Mouse (Mus musculus): ENCODE measurements at regions not wholly inside any gene's neighbourhood (a gene's known extent, or its start where the extent isn't known, plus 50 kb on each side); places are given as distances from the start of the nearest gene placed in this dataset.
A peak's percentile ranks its signal among the peaks of the same experiment; 100 is the strongest.

DNA sequence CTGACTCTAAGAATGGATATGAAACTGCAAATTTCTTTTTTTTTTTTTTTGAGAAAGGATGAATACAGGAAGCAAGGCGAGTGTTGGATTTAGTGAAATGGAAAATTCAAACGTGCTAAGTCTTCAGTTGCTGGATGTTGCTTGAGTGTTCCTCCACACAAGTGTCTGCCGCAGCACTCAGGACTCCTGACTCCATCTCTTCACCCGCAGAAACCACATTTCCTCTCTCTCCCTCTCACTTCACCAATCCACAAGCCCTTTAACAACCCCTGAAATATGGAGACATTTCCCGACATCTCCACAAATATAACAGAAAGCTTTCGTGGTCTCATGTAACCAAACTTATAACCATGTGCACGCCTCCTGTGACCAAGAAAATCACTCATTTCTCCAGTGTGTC is 249.7 kb upstream of the Erbb4 start:
- no peak overlapping the region for H3K4me2 ChIP-seq (ENCODE audit: low read length)
- no peaks in the 10 kb centered on the region for H3K4me1 ChIP-seq (ENCODE audit: control insufficient read depth, insufficient read depth, low read length)
- H3K27me3 ChIP-seq (ENCODE audit: control insufficient read depth, insufficient read depth, low read length): no peaks in the 10 kb centered on the region
- H3K9me3 ChIP-seq (ENCODE audit: control insufficient read depth, low read length): no peaks in the 10 kb centered on the region
- H3K36me3 ChIP-seq (ENCODE audit: control insufficient read depth, insufficient read depth, low read length): no peaks in the 10 kb centered on the region
- no peak overlapping the region for H3K9ac ChIP-seq (replicated peaks; ENCODE audit: low read length)
- DNase-seq: no peak
- WGBS: 92% methylated on average over 7 of the region's 7 CpGs
- no peak for ATAC-seq (ENCODE audit: low FRiP score, low TSS enrichment)
- no peak overlapping the region for H3K27ac ChIP-seq (replicated peaks; ENCODE audit: low read depth, low read length)
- no peak overlapping the region for H3K4me3 ChIP-seq (replicated peaks; ENCODE audit: low read depth, low read length)

DNA sequence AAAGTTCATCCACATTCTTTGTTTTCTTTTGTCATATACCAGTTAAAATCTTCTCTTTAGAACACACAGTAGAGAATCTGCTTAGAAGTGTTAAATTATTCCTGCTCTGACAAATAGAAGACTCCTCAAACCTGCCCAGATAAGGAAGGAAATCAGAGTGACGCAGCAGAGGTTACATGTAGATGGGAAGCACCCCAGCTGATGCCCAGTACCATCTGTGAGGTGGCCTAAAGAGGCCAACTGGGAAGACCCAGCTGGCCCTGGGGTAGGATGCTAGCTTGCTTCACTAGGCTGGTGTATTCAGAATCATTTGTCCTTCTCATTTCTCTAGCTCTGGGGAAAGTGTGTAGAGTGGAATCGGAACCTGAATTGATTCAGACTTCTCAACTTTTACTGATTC is 242.6 kb upstream of the Erbb4 start:
- Histone ChIP-seq H3K4me3 (replicated peaks; ENCODE audit: low read depth, low read length) (no peak overlapping the region), H3K9me3 (ENCODE audit: control insufficient read depth, low read length) (no peaks in the 10 kb centered on the region), H3K9ac (replicated peaks; ENCODE audit: low read length) (no peak overlapping the region), H3K27me3 (ENCODE audit: control insufficient read depth, insufficient read depth, low read length) (no peaks in the 10 kb centered on the region), H3K27ac (replicated peaks; ENCODE audit: low read depth, low read length) (no peak overlapping the region), H3K36me3 (ENCODE audit: control insufficient read depth, insufficient read depth, low read length) (no peaks in the 10 kb centered on the region), H3K4me1 (ENCODE audit: control insufficient read depth, insufficient read depth, low read length) (no peaks in the 10 kb centered on the region), H3K4me2 (ENCODE audit: low read length) (no peak overlapping the region)
- WGBS: 90% methylated on average over 2 of the region's 2 CpGs
- DNase-seq (no peak), ATAC-seq (ENCODE audit: low FRiP score, low TSS enrichment) (no peak)

DNA sequence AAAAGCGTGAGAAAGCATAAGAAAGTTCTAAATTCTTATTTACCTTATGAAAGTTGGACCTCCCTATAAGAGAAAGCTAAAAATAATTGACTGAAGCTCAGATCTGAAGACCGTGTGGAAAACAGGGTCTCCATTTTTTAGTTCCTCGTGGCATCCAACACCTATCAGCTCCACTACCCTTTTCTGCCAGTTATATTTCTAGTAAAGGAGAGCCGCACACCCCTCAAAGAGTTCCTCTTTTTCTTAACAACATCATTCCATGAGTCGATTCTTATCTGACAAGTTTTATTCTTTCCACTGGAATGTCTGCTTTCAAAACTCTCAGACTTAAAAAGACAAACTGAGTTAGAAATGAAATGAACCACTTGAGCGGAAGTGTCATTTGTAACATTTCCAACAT is 242.0 kb upstream of the Erbb4 start:
- H3K9me3 ChIP-seq (ENCODE audit: control insufficient read depth, low read length): no peaks in the 10 kb centered on the region
- no peak for DNase-seq
- ATAC-seq (ENCODE audit: low FRiP score, low TSS enrichment): no peak
- H3K27me3 ChIP-seq (ENCODE audit: control insufficient read depth, insufficient read depth, low read length): no peaks in the 10 kb centered on the region
- no peak overlapping the region for H3K27ac ChIP-seq (replicated peaks; ENCODE audit: low read depth, low read length)
- H3K36me3 ChIP-seq (ENCODE audit: control insufficient read depth, insufficient read depth, low read length): no peaks in the 10 kb centered on the region
- H3K9ac ChIP-seq (replicated peaks; ENCODE audit: low read length): no peak overlapping the region
- 93% methylated on average over 6 of the region's 6 CpGs for WGBS
- no peak overlapping the region for H3K4me2 ChIP-seq (ENCODE audit: low read length)
- no peak overlapping the region for H3K4me3 ChIP-seq (replicated peaks; ENCODE audit: low read depth, low read length)
- H3K4me1 ChIP-seq (ENCODE audit: control insufficient read depth, insufficient read depth, low read length): no peaks in the 10 kb centered on the region

DNA sequence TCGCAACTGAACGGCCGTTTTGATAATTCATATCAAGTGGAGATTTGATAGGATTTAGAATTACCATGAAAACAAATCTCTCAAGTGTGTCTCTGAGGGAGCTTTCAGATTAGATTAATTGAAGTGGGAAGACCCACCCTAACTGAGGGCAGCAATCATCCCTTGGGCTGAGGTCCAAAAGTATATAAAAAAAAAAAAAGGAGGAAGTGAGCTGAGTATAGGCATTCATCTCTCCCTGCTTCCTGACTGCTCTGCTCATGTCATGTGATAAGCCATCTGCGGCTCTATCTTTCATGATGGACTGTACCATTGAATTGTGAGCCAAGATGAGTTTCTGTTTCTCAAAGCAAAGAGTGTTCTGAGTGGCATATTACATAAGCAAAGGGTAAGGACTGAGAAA is 234.2 kb upstream of the Erbb4 start:
- H3K27me3 ChIP-seq (ENCODE audit: control insufficient read depth, insufficient read depth, low read length): no peaks in the 10 kb centered on the region
- H3K36me3 ChIP-seq (ENCODE audit: control insufficient read depth, insufficient read depth, low read length): no peaks in the 10 kb centered on the region
- no peak for ATAC-seq (ENCODE audit: low FRiP score, low TSS enrichment)
- no peak overlapping the region for H3K4me3 ChIP-seq (replicated peaks; ENCODE audit: low read depth, low read length)
- H3K4me1 ChIP-seq (ENCODE audit: control insufficient read depth, insufficient read depth, low read length): no peaks in the 10 kb centered on the region
- DNase-seq: no peak
- H3K9ac ChIP-seq (replicated peaks; ENCODE audit: low read length): no peak overlapping the region
- 85% methylated on average over 4 of the region's 4 CpGs for WGBS
- no peaks in the 10 kb centered on the region for H3K9me3 ChIP-seq (ENCODE audit: control insufficient read depth, low read length)
- H3K4me2 ChIP-seq (ENCODE audit: low read length): no peak overlapping the region
- no peak overlapping the region for H3K27ac ChIP-seq (replicated peaks; ENCODE audit: low read depth, low read length)

DNA sequence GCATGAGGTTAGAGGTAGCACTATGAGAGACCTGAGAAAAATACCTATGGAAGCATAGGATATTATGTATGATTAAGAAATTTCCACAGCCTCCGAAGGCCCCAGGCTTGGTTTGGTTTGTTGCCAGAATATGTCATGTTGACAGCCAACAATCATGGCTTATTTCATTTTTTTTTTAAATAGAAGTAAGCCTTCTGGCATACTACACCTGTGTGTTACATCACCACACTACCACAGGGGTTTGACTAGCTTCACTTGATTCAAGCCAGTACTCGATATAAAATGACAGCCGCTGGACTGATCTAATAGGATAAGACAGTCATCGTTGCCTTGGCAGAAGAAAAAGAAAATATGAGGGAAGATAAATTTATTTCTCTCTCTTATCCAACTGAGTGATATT is 232.6 kb upstream of the Erbb4 start:
- no peak overlapping the region for H3K4me2 ChIP-seq (ENCODE audit: low read length)
- ATAC-seq (ENCODE audit: low FRiP score, low TSS enrichment): no peak
- H3K4me1 ChIP-seq (ENCODE audit: control insufficient read depth, insufficient read depth, low read length): no peaks in the 10 kb centered on the region
- no peak overlapping the region for H3K9ac ChIP-seq (replicated peaks; ENCODE audit: low read length)
- H3K9me3 ChIP-seq (ENCODE audit: control insufficient read depth, low read length): no peaks in the 10 kb centered on the region
- WGBS: 88% methylated on average over 4 of the region's 4 CpGs
- H3K27ac ChIP-seq (replicated peaks; ENCODE audit: low read depth, low read length): no peak overlapping the region
- no peak overlapping the region for H3K4me3 ChIP-seq (replicated peaks; ENCODE audit: low read depth, low read length)
- no peaks in the 10 kb centered on the region for H3K27me3 ChIP-seq (ENCODE audit: control insufficient read depth, insufficient read depth, low read length)
- DNase-seq: no peak
- H3K36me3 ChIP-seq (ENCODE audit: control insufficient read depth, insufficient read depth, low read length): no peaks in the 10 kb centered on the region

DNA sequence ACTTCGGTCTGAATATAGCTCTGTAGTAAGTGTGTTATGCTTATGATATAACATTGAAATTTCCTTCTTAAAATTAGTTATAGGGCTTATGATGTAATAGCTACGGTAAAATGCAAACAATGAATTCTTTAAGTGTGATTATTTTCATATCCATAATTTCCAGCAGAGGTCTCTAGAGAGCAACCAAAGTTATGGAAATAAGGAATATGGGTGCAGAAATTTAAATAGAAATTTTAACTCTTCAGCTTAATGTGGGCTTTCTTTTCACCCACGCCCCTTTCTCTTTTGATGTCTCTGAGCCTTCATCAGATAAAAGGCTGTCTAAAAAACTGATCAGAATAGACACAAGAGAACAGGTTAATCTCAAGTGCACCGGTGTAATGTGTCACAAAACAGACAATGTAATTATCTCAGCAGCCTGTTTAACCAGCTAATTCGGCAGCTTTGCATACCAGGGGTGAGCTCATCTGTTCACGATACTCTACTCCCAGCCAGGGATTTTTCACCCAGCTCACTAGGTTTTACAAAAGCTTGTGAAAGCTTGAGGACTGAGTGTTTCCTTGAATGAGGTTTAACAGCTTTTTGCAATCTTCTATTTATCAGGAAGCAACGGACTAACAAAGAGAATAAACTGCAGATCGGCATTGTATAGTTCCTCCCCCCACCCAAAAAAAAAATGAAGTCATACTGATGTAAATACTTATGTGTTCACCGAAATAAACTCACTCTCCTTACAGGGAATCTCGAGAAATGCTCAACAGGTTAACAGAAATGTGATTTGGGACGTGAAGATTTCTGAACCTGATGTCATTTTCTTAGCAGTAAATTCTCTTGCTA is 223.8 kb upstream of the Erbb4 start:
- WGBS: 39% methylated on average over 11 of the region's 11 CpGs
- Histone ChIP-seq H3K4me2 (ENCODE audit: low read length) (peak overlapping the region; percentile 43), H3K9me3 (ENCODE audit: control insufficient read depth, low read length) (no peaks in the 10 kb centered on the region), H3K27ac (replicated peaks; ENCODE audit: low read depth, low read length) (no peak overlapping the region), H3K4me3 (replicated peaks; ENCODE audit: low read depth, low read length) (no peak overlapping the region), H3K9ac (replicated peaks; ENCODE audit: low read length) (no peak overlapping the region; the same call in 1 of the 2 replicates), H3K36me3 (ENCODE audit: control insufficient read depth, insufficient read depth, low read length) (no peaks in the 10 kb centered on the region), H3K27me3 (ENCODE audit: control insufficient read depth, insufficient read depth, low read length) (no peaks in the 10 kb centered on the region), H3K4me1 (ENCODE audit: control insufficient read depth, insufficient read depth, low read length) (no peaks in the 10 kb centered on the region)
- ATAC-seq (ENCODE audit: low FRiP score, low TSS enrichment): no peak
- peak; percentile 78 for DNase-seq

DNA sequence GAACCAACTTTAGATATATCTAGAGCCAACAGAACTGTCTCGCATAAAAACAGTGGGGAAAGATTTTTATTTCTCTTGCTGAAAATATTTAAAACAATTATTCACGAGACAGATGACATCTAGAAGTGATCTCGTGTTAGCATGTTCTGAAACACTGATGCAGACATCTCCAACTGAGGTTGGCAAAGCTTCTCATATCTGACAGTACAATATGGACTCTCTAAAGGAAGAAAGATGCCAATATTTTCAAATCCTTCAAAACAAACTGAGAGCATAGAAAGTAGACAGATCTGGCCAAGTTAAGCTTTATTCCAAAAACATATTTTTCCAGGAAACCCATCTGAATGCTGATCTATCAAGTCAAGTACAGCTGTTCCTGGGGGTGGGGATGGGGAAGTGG is 221.5 kb upstream of the Erbb4 start:
- no peak overlapping the region for H3K27ac ChIP-seq (replicated peaks; ENCODE audit: low read depth, low read length)
- H3K27me3 ChIP-seq (ENCODE audit: control insufficient read depth, insufficient read depth, low read length): no peaks in the 10 kb centered on the region
- 82% methylated on average over 3 of the region's 3 CpGs for WGBS
- H3K4me3 ChIP-seq (replicated peaks; ENCODE audit: low read depth, low read length): no peak overlapping the region
- H3K4me1 ChIP-seq (ENCODE audit: control insufficient read depth, insufficient read depth, low read length): no peaks in the 10 kb centered on the region
- no peaks in the 10 kb centered on the region for H3K9me3 ChIP-seq (ENCODE audit: control insufficient read depth, low read length)
- no peak overlapping the region for H3K9ac ChIP-seq (replicated peaks; ENCODE audit: low read length)
- no peak overlapping the region for H3K4me2 ChIP-seq (ENCODE audit: low read length)
- no peak for DNase-seq
- ATAC-seq (ENCODE audit: low FRiP score, low TSS enrichment): no peak
- no peaks in the 10 kb centered on the region for H3K36me3 ChIP-seq (ENCODE audit: control insufficient read depth, insufficient read depth, low read length)

DNA sequence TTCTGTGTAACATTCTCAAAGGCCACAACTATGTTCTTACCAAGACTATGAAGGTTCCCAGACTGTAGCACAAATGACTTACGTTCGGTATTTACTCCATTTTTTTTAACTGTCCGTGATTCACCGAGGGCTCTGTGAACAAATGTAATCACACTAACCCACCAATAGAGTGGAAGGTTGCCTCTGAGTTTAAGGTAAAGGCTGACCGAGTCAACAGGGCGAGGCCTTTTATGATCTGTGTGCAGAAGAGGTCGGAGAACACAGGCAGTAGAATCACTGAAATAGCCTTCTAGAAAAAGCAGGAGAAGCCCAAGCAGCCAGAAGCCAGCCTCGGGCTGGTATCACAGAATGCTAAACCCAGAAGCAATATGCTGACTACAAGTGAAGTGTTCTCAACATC is 218.9 kb upstream of the Erbb4 start:
- Histone ChIP-seq H3K4me3 (replicated peaks; ENCODE audit: low read depth, low read length) (no peak overlapping the region), H3K4me1 (ENCODE audit: control insufficient read depth, insufficient read depth, low read length) (no peaks in the 10 kb centered on the region), H3K27ac (replicated peaks; ENCODE audit: low read depth, low read length) (no peak overlapping the region), H3K4me2 (ENCODE audit: low read length) (no peak overlapping the region), H3K27me3 (ENCODE audit: control insufficient read depth, insufficient read depth, low read length) (no peaks in the 10 kb centered on the region), H3K36me3 (ENCODE audit: control insufficient read depth, insufficient read depth, low read length) (no peaks in the 10 kb centered on the region), H3K9me3 (ENCODE audit: control insufficient read depth, low read length) (no peaks in the 10 kb centered on the region), H3K9ac (replicated peaks; ENCODE audit: low read length) (no peak overlapping the region)
- ATAC-seq (ENCODE audit: low FRiP score, low TSS enrichment): no peak
- WGBS: 92% methylated on average over 8 of the region's 8 CpGs
- DNase-seq: no peak

DNA sequence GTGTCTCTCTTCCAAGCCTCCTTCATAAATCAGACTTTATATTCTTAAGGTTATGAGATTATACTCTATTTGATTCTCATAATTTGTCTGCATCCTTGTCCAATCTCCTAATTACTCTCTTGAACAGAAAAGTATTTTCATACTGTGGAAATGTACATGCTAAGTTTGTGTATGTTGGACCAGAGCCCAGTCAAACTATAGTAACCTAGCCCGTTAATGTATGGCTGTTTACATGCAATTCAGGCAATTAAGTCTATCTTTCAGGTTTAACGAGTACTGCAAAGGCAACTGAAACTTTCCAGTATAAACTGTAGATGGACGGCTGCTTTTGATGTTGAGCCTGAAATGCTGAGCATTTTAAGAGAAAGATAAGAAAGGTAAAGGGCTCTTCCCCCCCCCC is 211.7 kb upstream of the Erbb4 start:
- no peak overlapping the region for H3K9ac ChIP-seq (replicated peaks; ENCODE audit: low read length)
- no peaks in the 10 kb centered on the region for H3K9me3 ChIP-seq (ENCODE audit: control insufficient read depth, low read length)
- no peaks in the 10 kb centered on the region for H3K4me1 ChIP-seq (ENCODE audit: control insufficient read depth, insufficient read depth, low read length)
- no peaks in the 10 kb centered on the region for H3K36me3 ChIP-seq (ENCODE audit: control insufficient read depth, insufficient read depth, low read length)
- H3K4me3 ChIP-seq (replicated peaks; ENCODE audit: low read depth, low read length): no peak overlapping the region
- DNase-seq (no peak), ATAC-seq (ENCODE audit: low FRiP score, low TSS enrichment) (no peak)
- no peak overlapping the region for H3K27ac ChIP-seq (replicated peaks; ENCODE audit: low read depth, low read length)
- WGBS: 87% methylated on average over 3 of the region's 3 CpGs
- no peak overlapping the region for H3K4me2 ChIP-seq (ENCODE audit: low read length)
- H3K27me3 ChIP-seq (ENCODE audit: control insufficient read depth, insufficient read depth, low read length): no peaks in the 10 kb centered on the region

Data from midbrain, embryonic 14.5 days (tissue).